Mouse (Mus musculus): ENCODE measurements around the gene Ninj2. TPM values are rescaled to one million over a fixed set of nuclear protein-coding genes. Genes with fewer than 3 reads are reported as not detected.

The Ninj2 gene
- polyA plus RNA-seq, 1 experiment from 2014 or later: not detected

- no peak for ATAC-seq (replicated peaks; ENCODE audit: low FRiP score)
- Histone ChIP-seq H3K9me3 (ENCODE audit: control insufficient read depth, low read length) (no peaks in the 10 kb centered on the region), H3K4me3 (ENCODE audit: low read depth, low read length) (no peak overlapping the region), H3K9ac (ENCODE audit: low read depth, low read length) (no peak overlapping the region), H3K27me3 (replicated peaks; ENCODE audit: control insufficient read depth, insufficient read depth, low read length) (no peaks in the 10 kb centered on the region), H3K4me1 (replicated peaks; ENCODE audit: control insufficient read depth, insufficient read depth, low read length) (peaks cover 5% of the 10 kb centered on the region; the same call in 1 of the 2 replicates), H3K4me2 (no peak overlapping the region), H3K36me3 (ENCODE audit: control insufficient read depth, insufficient read depth, low read length) (no peaks in the 10 kb centered on the region), H3K27ac (ENCODE audit: low read depth, low read length) (no peak overlapping the region)
- DNase-seq (ENCODE audit: low spot score): no peak
- 80% methylated on average over 12 of the region's 12 CpGs for WGBS
These were observed 8.1 kb downstream of the Ninj2 start for GRCm38 (mm10) chr6:120101221-120101620.

GRCm38 (mm10) chr6:120101996-120102395 is 8.8 kb downstream of the Ninj2 start:
- Histone ChIP-seq H3K4me2 (no peak overlapping the region), H3K27me3 (replicated peaks; ENCODE audit: control insufficient read depth, insufficient read depth, low read length) (no peaks in the 10 kb centered on the region), H3K4me3 (ENCODE audit: low read depth, low read length) (no peak overlapping the region), H3K4me1 (replicated peaks; ENCODE audit: control insufficient read depth, insufficient read depth, low read length) (peaks cover 5% of the 10 kb centered on the region; the same call in 1 of the 2 replicates), H3K9me3 (ENCODE audit: control insufficient read depth, low read length) (no peaks in the 10 kb centered on the region), H3K9ac (ENCODE audit: low read depth, low read length) (no peak overlapping the region), H3K36me3 (ENCODE audit: control insufficient read depth, insufficient read depth, low read length) (no peaks in the 10 kb centered on the region), H3K27ac (ENCODE audit: low read depth, low read length) (no peak overlapping the region)
- WGBS: 62% methylated on average over 6 of the region's 6 CpGs
- DNase-seq (ENCODE audit: low spot score) (no peak), ATAC-seq (replicated peaks; ENCODE audit: low FRiP score) (no peak)

GRCm38 (mm10) chr6:120103104-120103503 is 10.0 kb downstream of the Ninj2 start:
- no peaks in the 10 kb centered on the region for H3K36me3 ChIP-seq (ENCODE audit: control insufficient read depth, insufficient read depth, low read length)
- DNase-seq (ENCODE audit: low spot score): no peak
- WGBS: 20% methylated on average over 1 of the region's 1 CpGs

GRCm38 (mm10) chr6:120105055-120105454 is 11.9 kb downstream of the Ninj2 start:
- Histone ChIP-seq H3K27ac (ENCODE audit: low read depth, low read length) (no peak overlapping the region), H3K4me2 (no peak overlapping the region), H3K36me3 (ENCODE audit: control insufficient read depth, insufficient read depth, low read length) (no peaks in the 10 kb centered on the region), H3K4me1 (replicated peaks; ENCODE audit: control insufficient read depth, insufficient read depth, low read length) (peaks cover 9% of the 10 kb centered on the region; the same call in 1 of the 2 replicates), H3K9me3 (ENCODE audit: control insufficient read depth, low read length) (no peaks in the 10 kb centered on the region), H3K4me3 (ENCODE audit: low read depth, low read length) (no peak overlapping the region), H3K9ac (ENCODE audit: low read depth, low read length) (no peak overlapping the region), H3K27me3 (replicated peaks; ENCODE audit: control insufficient read depth, insufficient read depth, low read length) (no peaks in the 10 kb centered on the region)
- DNase-seq (ENCODE audit: low spot score): no peak
- no peak for ATAC-seq (replicated peaks; ENCODE audit: low FRiP score)

More at GRCm38 (mm10) chr6:120103104-120103503, 10.0 kb downstream of the Ninj2 start:
- H3K9ac ChIP-seq (ENCODE audit: low read depth, low read length): no peak overlapping the region
- H3K9me3 ChIP-seq (ENCODE audit: control insufficient read depth, low read length): no peaks in the 10 kb centered on the region
- peaks cover 5% of the 10 kb centered on the region; the same call in 1 of the 2 replicates for H3K4me1 ChIP-seq (replicated peaks; ENCODE audit: control insufficient read depth, insufficient read depth, low read length)
- no peak for ATAC-seq (replicated peaks; ENCODE audit: low FRiP score)
- no peak overlapping the region for H3K4me2 ChIP-seq
- no peak overlapping the region for H3K4me3 ChIP-seq (ENCODE audit: low read depth, low read length)
- no peaks in the 10 kb centered on the region for H3K27me3 ChIP-seq (replicated peaks; ENCODE audit: control insufficient read depth, insufficient read depth, low read length)
- H3K27ac ChIP-seq (ENCODE audit: low read depth, low read length): no peak overlapping the region

- no peak for ATAC-seq (replicated peaks; ENCODE audit: low FRiP score)
- Histone ChIP-seq H3K9ac (ENCODE audit: low read depth, low read length) (no peak overlapping the region), H3K4me1 (replicated peaks; ENCODE audit: control insufficient read depth, insufficient read depth, low read length) (peaks cover 18% of the 10 kb centered on the region), H3K27ac (ENCODE audit: low read depth, low read length) (no peak overlapping the region), H3K4me3 (ENCODE audit: low read depth, low read length) (no peak overlapping the region), H3K4me2 (no peak overlapping the region), H3K27me3 (replicated peaks; ENCODE audit: control insufficient read depth, insufficient read depth, low read length) (no peaks in the 10 kb centered on the region), H3K9me3 (ENCODE audit: control insufficient read depth, low read length) (no peaks in the 10 kb centered on the region), H3K36me3 (ENCODE audit: control insufficient read depth, insufficient read depth, low read length) (no peaks in the 10 kb centered on the region)
- 59% methylated on average over 5 of the region's 5 CpGs for WGBS
- DNase-seq (ENCODE audit: low spot score): no peak
These were observed 14.4 kb downstream of the Ninj2 start for GRCm38 (mm10) chr6:120107586-120107985.

- H3K27ac ChIP-seq (ENCODE audit: low read depth, low read length): no peak overlapping the region
- no peak for ATAC-seq (replicated peaks; ENCODE audit: low FRiP score)
These were observed 14.9 kb downstream of the Ninj2 start for GRCm38 (mm10) chr6:120108061-120108460.

GRCm38 (mm10) chr6:120109173-120109572 is 16.0 kb downstream of the Ninj2 start:
- WGBS: 33% methylated on average over 7 of the region's 7 CpGs
- ATAC-seq (replicated peaks; ENCODE audit: low FRiP score) (no peak), DNase-seq (ENCODE audit: low spot score) (no peak)
- Histone ChIP-seq H3K27ac (ENCODE audit: low read depth, low read length) (no peak overlapping the region), H3K36me3 (ENCODE audit: control insufficient read depth, insufficient read depth, low read length) (no peaks in the 10 kb centered on the region), H3K9me3 (ENCODE audit: control insufficient read depth, low read length) (no peaks in the 10 kb centered on the region), H3K4me3 (ENCODE audit: low read depth, low read length) (no peak overlapping the region), H3K27me3 (replicated peaks; ENCODE audit: control insufficient read depth, insufficient read depth, low read length) (no peaks in the 10 kb centered on the region), H3K4me2 (no peak overlapping the region), H3K9ac (ENCODE audit: low read depth, low read length) (no peak overlapping the region), H3K4me1 (replicated peaks; ENCODE audit: control insufficient read depth, insufficient read depth, low read length) (peaks cover 14% of the 10 kb centered on the region)

More at GRCm38 (mm10) chr6:120108061-120108460, 14.9 kb downstream of the Ninj2 start:
- Histone ChIP-seq H3K9me3 (ENCODE audit: control insufficient read depth, low read length) (no peaks in the 10 kb centered on the region), H3K9ac (ENCODE audit: low read depth, low read length) (no peak overlapping the region), H3K36me3 (ENCODE audit: control insufficient read depth, insufficient read depth, low read length) (no peaks in the 10 kb centered on the region), H3K4me3 (ENCODE audit: low read depth, low read length) (no peak overlapping the region), H3K4me1 (replicated peaks; ENCODE audit: control insufficient read depth, insufficient read depth, low read length) (peaks cover 17% of the 10 kb centered on the region), H3K4me2 (no peak overlapping the region), H3K27me3 (replicated peaks; ENCODE audit: control insufficient read depth, insufficient read depth, low read length) (no peaks in the 10 kb centered on the region)
- WGBS: 59% methylated on average over 6 of the region's 6 CpGs
- DNase-seq (ENCODE audit: low spot score): no peak

- 81% methylated on average over 5 of the region's 5 CpGs for WGBS
- Histone ChIP-seq H3K4me1 (replicated peaks; ENCODE audit: control insufficient read depth, insufficient read depth, low read length) (peaks cover 14% of the 10 kb centered on the region), H3K4me3 (ENCODE audit: low read depth, low read length) (no peak overlapping the region), H3K27ac (ENCODE audit: low read depth, low read length) (no peak overlapping the region), H3K27me3 (replicated peaks; ENCODE audit: control insufficient read depth, insufficient read depth, low read length) (no peaks in the 10 kb centered on the region), H3K36me3 (ENCODE audit: control insufficient read depth, insufficient read depth, low read length) (no peaks in the 10 kb centered on the region), H3K4me2 (no peak overlapping the region), H3K9me3 (ENCODE audit: control insufficient read depth, low read length) (no peaks in the 10 kb centered on the region), H3K9ac (ENCODE audit: low read depth, low read length) (no peak overlapping the region)
- ATAC-seq (replicated peaks; ENCODE audit: low FRiP score) (no peak), DNase-seq (ENCODE audit: low spot score) (no peak)
These were observed 16.8 kb downstream of the Ninj2 start for GRCm38 (mm10) chr6:120109932-120110331.

- no peak for ATAC-seq (replicated peaks; ENCODE audit: low FRiP score)
- Histone ChIP-seq H3K4me3 (ENCODE audit: low read depth, low read length) (no peak overlapping the region), H3K36me3 (ENCODE audit: control insufficient read depth, insufficient read depth, low read length) (no peaks in the 10 kb centered on the region), H3K27me3 (replicated peaks; ENCODE audit: control insufficient read depth, insufficient read depth, low read length) (no peaks in the 10 kb centered on the region), H3K27ac (ENCODE audit: low read depth, low read length) (no peak overlapping the region), H3K9me3 (ENCODE audit: control insufficient read depth, low read length) (no peaks in the 10 kb centered on the region), H3K4me2 (no peak overlapping the region), H3K4me1 (replicated peaks; ENCODE audit: control insufficient read depth, insufficient read depth, low read length) (peaks cover 14% of the 10 kb centered on the region), H3K9ac (ENCODE audit: low read depth, low read length) (no peak overlapping the region)
- DNase-seq (ENCODE audit: low spot score): no peak
- 80% methylated on average over 7 of the region's 7 CpGs for WGBS
These were observed 17.7 kb downstream of the Ninj2 start for GRCm38 (mm10) chr6:120110738-120111409.

Data from liver, embryonic 11.5 days (tissue).